Mouse (Mus musculus) neural tube, embryonic 11.5 days (tissue): ENCODE results near the gene Rin2. TPM values are rescaled to one million over a fixed set of nuclear protein-coding genes. Genes with fewer than 3 reads are reported as not detected.

Experiments
- ATAC-seq: fragments of 200-750 bp; cut with Nextera tagmentation; 2 replicates; pipeline ENCODE4 v1.8.0; 2017; ENCODE audit warnings: moderate number of reproducible peaks, mild to moderate bottlenecking, moderate TSS enrichment, moderate library complexity; ENCODE audit not compliant: insufficient read depth, low FRiP score, low TSS enrichment
- DNase-seq: peaks from one replicate; pipeline ENCODE4 v3.0.0-alpha.2; 2015; ENCODE audit warnings: low spot score
- H3K27ac ChIP-seq: fragments of 300-500 bp; sonication (generic); 2 replicates; pipeline ENCODE4 v1.5.1; 2014; ENCODE audit warnings: low read depth, mild to moderate bottlenecking, low read length
- H3K27me3 ChIP-seq: fragments of 300-500 bp; sonication (generic); 2 replicates; pipeline ENCODE4 v1.6.1; 2014; ENCODE audit warnings: mild to moderate bottlenecking, low read length, mixed read lengths; ENCODE audit not compliant: control insufficient read depth, insufficient read depth
- H3K36me3 ChIP-seq: fragments of 300-500 bp; sonication (generic); 2 replicates; pipeline ENCODE4 v1.6.1; 2014; ENCODE audit warnings: mild to moderate bottlenecking, low read length, moderate library complexity, mixed read lengths; ENCODE audit not compliant: control insufficient read depth, insufficient read depth
- H3K4me1 ChIP-seq: fragments of 300-500 bp; sonication (generic); 2 replicates; pipeline ENCODE4 v1.6.1; 2014; ENCODE audit warnings: low read length, mixed read lengths; ENCODE audit not compliant: control insufficient read depth, insufficient read depth
- H3K4me2 ChIP-seq: fragments of 300-500 bp; sonication (generic); 2 replicates; pipeline ENCODE4 v1.6.1; 2014; ENCODE audit warnings: low read depth, mild to moderate bottlenecking, moderate library complexity
- H3K4me3 ChIP-seq: fragments of 300-500 bp; sonication (generic); 2 replicates; pipeline ENCODE4 v1.5.1; 2014; ENCODE audit warnings: low read depth, low read length
- H3K9ac ChIP-seq: fragments of 300-500 bp; sonication (generic); 2 replicates; pipeline ENCODE4 v1.6.1; 2014; ENCODE audit warnings: mild to moderate bottlenecking, low read length
- H3K9me3 ChIP-seq: fragments of 300-500 bp; sonication (generic); 2 replicates; pipeline ENCODE4 v1.6.1; 2016; ENCODE audit warnings: low read length; ENCODE audit not compliant: control insufficient read depth
- WGBS: fragments of 180-500 bp; shearing (Covaris S2); extraction: QIAGEN DNeasy Blood & Tissue Kit; methylation state at CpG from one replicate; pipeline ENCODE4 v1.1.7; 2014; 5-methylcytosine and 5-hydroxymethylcytosine counted together
- polyA plus RNA-seq: library from polyadenylated mRNA; unstranded; fragments of >200 nt; fragmentation: Nextera tagmentation; extraction: Ambion mirVana; gene quantifications from 2 replicates; pipeline ENCODE4 v1.2.1, GENCODE M21; 2014

Gene Rin2
- polyA plus RNA-seq, 1 experiment from 2014 or later, result 22.0 TPM

- Histone ChIP-seq H3K4me1 (peaks cover 8% of the 10 kb centered on the region; the same call in 1 of the 2 replicates), H3K27me3 (no peaks in the 10 kb centered on the region), H3K9ac (peak overlapping the region; percentile 19), H3K9me3 (no peaks in the 10 kb centered on the region), H3K4me2 (peak overlapping the region; percentile 43), H3K27ac (peak overlapping the region; percentile 54), H3K36me3 (no peaks in the 10 kb centered on the region), H3K4me3 (peak overlapping the region; percentile 25)
- DNase-seq (peak; percentile 66), ATAC-seq (peak; percentile 66)
- 19% methylated on average over 40 of the region's 40 CpGs for WGBS
Observed at GRCm38 (mm10) chr2:145859932-145860801, 185.2 kb downstream of the Rin2 start.

- peak overlapping the region; percentile 43 for H3K4me2 ChIP-seq
- peak overlapping the region; percentile 25 for H3K4me3 ChIP-seq
- 67% methylated on average over 8 of the region's 8 CpGs for WGBS
- H3K27me3 ChIP-seq, result no peaks in the 10 kb centered on the region
- no peaks in the 10 kb centered on the region for H3K36me3 ChIP-seq
- no peak overlapping the region for H3K27ac ChIP-seq
- ATAC-seq (no peak), DNase-seq (no peak)
- no peaks in the 10 kb centered on the region for H3K9me3 ChIP-seq
- peaks cover 8% of the 10 kb centered on the region; the same call in 1 of the 2 replicates for H3K4me1 ChIP-seq
- H3K9ac ChIP-seq, result no peak overlapping the region; the same call in 1 of the 2 replicates
Observed at GRCm38 (mm10) chr2:145861193-145862123, 186.4 kb downstream of the Rin2 start.

- 50% methylated on average over 10 of the region's 10 CpGs for WGBS
- peaks cover 8% of the 10 kb centered on the region; the same call in 1 of the 2 replicates for H3K4me1 ChIP-seq
- no peak overlapping the region for H3K4me3 ChIP-seq
- H3K36me3 ChIP-seq, result no peaks in the 10 kb centered on the region
- no peaks in the 10 kb centered on the region for H3K27me3 ChIP-seq
- no peak overlapping the region for H3K9ac ChIP-seq
- DNase-seq, result peak; percentile 43
- ATAC-seq, result no peak
- peak overlapping the region; percentile 15; the same call in 1 of the 2 replicates for H3K4me2 ChIP-seq
- H3K27ac ChIP-seq, result 0 out of 2 replicates have a peak overlapping the region, but pooled peaks have one; percentile 4
- no peaks in the 10 kb centered on the region for H3K9me3 ChIP-seq
Observed at GRCm38 (mm10) chr2:145862206-145862817, 187.3 kb downstream of the Rin2 start.

- H3K9me3 ChIP-seq, result no peaks in the 10 kb centered on the region
- H3K4me3 ChIP-seq, result no peak overlapping the region
- no peak for ATAC-seq
- no peak overlapping the region for H3K4me2 ChIP-seq
- 88% methylated on average over 3 of the region's 3 CpGs for WGBS
- H3K4me1 ChIP-seq, result no peaks in the 10 kb centered on the region
- no peak overlapping the region for H3K9ac ChIP-seq
- H3K36me3 ChIP-seq, result no peaks in the 10 kb centered on the region
- no peak overlapping the region for H3K27ac ChIP-seq
- H3K27me3 ChIP-seq, result no peaks in the 10 kb centered on the region
- DNase-seq, result no peak
Observed at GRCm38 (mm10) chr2:145865344-145865743, 190.3 kb downstream of the Rin2 start.

GRCm38 (mm10) chr2:145866238-145866637 is 191.2 kb downstream of the Rin2 start:
- ATAC-seq, result no peak
- H3K36me3 ChIP-seq, result no peaks in the 10 kb centered on the region
- WGBS, result 92% methylated on average over 3 of the region's 3 CpGs
- no peak overlapping the region for H3K4me2 ChIP-seq
- DNase-seq, result no peak
- H3K27ac ChIP-seq, result no peak overlapping the region
- H3K9me3 ChIP-seq, result no peaks in the 10 kb centered on the region
- no peaks in the 10 kb centered on the region for H3K4me1 ChIP-seq
- no peak overlapping the region for H3K4me3 ChIP-seq
- no peaks in the 10 kb centered on the region for H3K27me3 ChIP-seq
- H3K9ac ChIP-seq, result no peak overlapping the region

GRCm38 (mm10) chr2:145866695-145867449 is 191.9 kb downstream of the Rin2 start:
- H3K9ac ChIP-seq, result no peak overlapping the region
- H3K4me2 ChIP-seq, result no peak overlapping the region
- no peaks in the 10 kb centered on the region for H3K4me1 ChIP-seq
- no peak overlapping the region for H3K27ac ChIP-seq
- no peaks in the 10 kb centered on the region for H3K27me3 ChIP-seq
- DNase-seq (no peak), ATAC-seq (no peak)
- H3K4me3 ChIP-seq, result no peak overlapping the region
- H3K9me3 ChIP-seq, result no peaks in the 10 kb centered on the region
- no peaks in the 10 kb centered on the region for H3K36me3 ChIP-seq
- 93% methylated on average over 11 of the region's 11 CpGs for WGBS

GRCm38 (mm10) chr2:145871308-145871707 is 196.3 kb downstream of the Rin2 start:
- H3K27ac ChIP-seq, result no peak overlapping the region
- H3K36me3 ChIP-seq, result no peaks in the 10 kb centered on the region
- H3K27me3 ChIP-seq, result no peaks in the 10 kb centered on the region
- no peak overlapping the region for H3K4me2 ChIP-seq
- 91% methylated on average over 4 of the region's 4 CpGs for WGBS
- H3K9me3 ChIP-seq, result no peaks in the 10 kb centered on the region
- DNase-seq (no peak), ATAC-seq (no peak)
- no peak overlapping the region for H3K9ac ChIP-seq
- no peak overlapping the region for H3K4me3 ChIP-seq
- H3K4me1 ChIP-seq, result no peaks in the 10 kb centered on the region

- no peaks in the 10 kb centered on the region for H3K36me3 ChIP-seq
- H3K27me3 ChIP-seq, result no peaks in the 10 kb centered on the region
- H3K4me1 ChIP-seq, result no peaks in the 10 kb centered on the region
- H3K4me2 ChIP-seq, result no peak overlapping the region
- H3K4me3 ChIP-seq, result no peak overlapping the region
- 78% methylated on average over 1 of the region's 1 CpGs for WGBS
- H3K27ac ChIP-seq, result no peak overlapping the region
- DNase-seq, result no peak
- H3K9ac ChIP-seq, result no peak overlapping the region
- no peaks in the 10 kb centered on the region for H3K9me3 ChIP-seq
- no peak for ATAC-seq
Observed at GRCm38 (mm10) chr2:145872099-145872498, 197.1 kb downstream of the Rin2 start.
